Comparison of ENCODE assay signal across 21 mouse cellular contexts in the genomic region with DNA sequence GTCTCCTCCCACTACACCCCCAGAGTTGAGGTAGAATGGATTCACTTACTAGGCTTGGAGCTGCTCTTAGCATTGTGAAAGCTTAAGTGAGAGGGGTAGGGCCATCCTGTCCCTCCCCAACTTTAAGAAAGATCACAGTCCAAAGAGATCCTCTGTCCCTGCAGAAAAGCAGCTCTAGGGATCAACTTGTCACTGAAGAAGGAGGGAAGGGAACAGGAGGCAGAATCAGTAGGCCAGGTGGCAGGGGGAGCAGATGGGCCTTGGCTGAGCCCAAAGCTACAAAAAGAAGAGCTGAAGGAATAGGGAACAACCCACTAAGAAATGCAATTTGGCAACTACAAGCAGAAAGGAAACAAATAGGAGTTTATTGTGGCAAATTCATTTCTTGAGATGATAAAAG.
A peak's percentile ranks its signal among the peaks of the same experiment; 100 is the strongest.
DNase-seq lines count a peak whose midpoint lies in the region; ATAC-seq lines count a peak whose summit lies in the region.
"Had no signal": no experiment of that assay in that cellular context is flagged by ENCODE, and none has a peak within 500 bp of the region (broad histone marks: within the 10 kb centered on the region; RNA-seq: fewer than 3 reads in every experiment).

No protein-coding gene starts in this region.

- no peaks in the 10 kb centered on the region for H3K27me3 ChIP-seq in midbrain, embryonic 15.5 days (replicated peaks)
- H3K27me3 ChIP-seq: kidney, embryonic 15.5 days; limb, embryonic 15.5 days; liver, embryonic 15.5 days had no signal

- no peaks in the 10 kb centered on the region for H3K9me3 ChIP-seq in midbrain, embryonic 15.5 days
- H3K9me3 ChIP-seq: G1E; kidney, embryonic 15.5 days; limb, embryonic 15.5 days; liver, embryonic 15.5 days; midbrain, embryonic 10.5 days had no signal

- H3K4me3 ChIP-seq in midbrain, embryonic 15.5 days = no peak overlapping the region
- H3K4me3 ChIP-seq: kidney, embryonic 15.5 days; limb, embryonic 15.5 days; liver, embryonic 15.5 days; midbrain, embryonic 10.5 days had no signal

- no peak overlapping the region for H3K4me2 ChIP-seq in midbrain, embryonic 15.5 days
- H3K4me2 ChIP-seq: hindbrain, embryonic 14.5 days; kidney, embryonic 15.5 days; limb, embryonic 15.5 days; liver, embryonic 15.5 days had no signal

- peaks cover 6% of the 10 kb centered on the region; the same call in 1 of the 2 replicates for H3K4me1 ChIP-seq in midbrain, embryonic 15.5 days
- H3K4me1 ChIP-seq: kidney, embryonic 15.5 days; liver, embryonic 15.5 days; midbrain, embryonic 10.5 days had no signal

- peak; percentile 61 to 72 for DNase-seq in cerebellum, postnatal 10 days
- no peak for DNase-seq in cerebellum, adult 11 months
- peak; percentile 42 for DNase-seq in layer of hippocampus, adult 11-12 months (ENCODE audit: low spot score)
- no peak for DNase-seq in layer of hippocampus, adult 9-10 months (ENCODE audit: low spot score)
- DNase-seq in layer of hippocampus, adult 18-20 months (ENCODE audit: low spot score in 2 of 2) = peak; percentile 53 to 77
- peak; percentile 51 for DNase-seq in telencephalon, adult 2 months (ENCODE audit: low read depth, low spot score)
- DNase-seq: adrenal gland, postnatal 36 days; gastrocnemius, postnatal 14 days; heart, adult 18-20 months; heart, postnatal 36 days; kidney, postnatal 4 days; thymus, postnatal 36 days had no signal

- no peak for ATAC-seq in midbrain, embryonic 15.5 days (replicated peaks)
- ATAC-seq: intestine, embryonic 16.5 days had no signal

- H3K27ac ChIP-seq in midbrain, embryonic 15.5 days = no peak overlapping the region
- H3K27ac ChIP-seq: hindbrain, embryonic 14.5 days; kidney, embryonic 15.5 days; limb, embryonic 15.5 days; liver, embryonic 15.5 days; macrophage; midbrain, embryonic 10.5 days had no signal

- no peak overlapping the region for H3K9ac ChIP-seq in midbrain, embryonic 15.5 days
- H3K9ac ChIP-seq: hindbrain, embryonic 14.5 days; kidney, embryonic 15.5 days; limb, embryonic 15.5 days; liver, embryonic 15.5 days had no signal

- no peaks in the 10 kb centered on the region for H3K36me3 ChIP-seq in midbrain, embryonic 15.5 days (replicated peaks)
- H3K36me3 ChIP-seq: G1E; kidney, embryonic 15.5 days; limb, embryonic 15.5 days; liver, embryonic 15.5 days; midbrain, embryonic 10.5 days had no signal

Comparison
In these comparisons a context has a peak if more than half of its experiments do, and no peak if none do; other contexts are left out.
1. DNase-seq: peak in cerebellum, postnatal 10 days (2 of 2), layer of hippocampus, adult 11-12 months (single experiment), layer of hippocampus, adult 18-20 months (2 of 2) and telencephalon, adult 2 months (single experiment); none in cerebellum, adult 11 months (single experiment) and layer of hippocampus, adult 9-10 months (single experiment).